Mouse (Mus musculus): ENCODE results near the gene Slc22a21.

GRCm38 (mm10) chr11:54004734-54005133, 24.6 kb upstream of the Slc22a21 start:
- TF ChIP-seq CTCF (IDR thresholded peaks at IDR 0.05; ENCODE audit: extremely low read depth, insufficient read depth, insufficient read length, insufficient replicate concordance) = no peak
- TF ChIP-seq POLR2A (IDR thresholded peaks at IDR 0.05; ENCODE audit: low read depth, low read length) = no peak

Measured in spleen, adult 2 months (tissue).